Mouse (Mus musculus) thymus, postnatal 14 days (tissue): ENCODE data around the gene Aff3.

Experiments
- DNase-seq: peaks from one replicate; pipeline ENCODE4 v3.0.0; 2021

Gene Aff3

DNA sequence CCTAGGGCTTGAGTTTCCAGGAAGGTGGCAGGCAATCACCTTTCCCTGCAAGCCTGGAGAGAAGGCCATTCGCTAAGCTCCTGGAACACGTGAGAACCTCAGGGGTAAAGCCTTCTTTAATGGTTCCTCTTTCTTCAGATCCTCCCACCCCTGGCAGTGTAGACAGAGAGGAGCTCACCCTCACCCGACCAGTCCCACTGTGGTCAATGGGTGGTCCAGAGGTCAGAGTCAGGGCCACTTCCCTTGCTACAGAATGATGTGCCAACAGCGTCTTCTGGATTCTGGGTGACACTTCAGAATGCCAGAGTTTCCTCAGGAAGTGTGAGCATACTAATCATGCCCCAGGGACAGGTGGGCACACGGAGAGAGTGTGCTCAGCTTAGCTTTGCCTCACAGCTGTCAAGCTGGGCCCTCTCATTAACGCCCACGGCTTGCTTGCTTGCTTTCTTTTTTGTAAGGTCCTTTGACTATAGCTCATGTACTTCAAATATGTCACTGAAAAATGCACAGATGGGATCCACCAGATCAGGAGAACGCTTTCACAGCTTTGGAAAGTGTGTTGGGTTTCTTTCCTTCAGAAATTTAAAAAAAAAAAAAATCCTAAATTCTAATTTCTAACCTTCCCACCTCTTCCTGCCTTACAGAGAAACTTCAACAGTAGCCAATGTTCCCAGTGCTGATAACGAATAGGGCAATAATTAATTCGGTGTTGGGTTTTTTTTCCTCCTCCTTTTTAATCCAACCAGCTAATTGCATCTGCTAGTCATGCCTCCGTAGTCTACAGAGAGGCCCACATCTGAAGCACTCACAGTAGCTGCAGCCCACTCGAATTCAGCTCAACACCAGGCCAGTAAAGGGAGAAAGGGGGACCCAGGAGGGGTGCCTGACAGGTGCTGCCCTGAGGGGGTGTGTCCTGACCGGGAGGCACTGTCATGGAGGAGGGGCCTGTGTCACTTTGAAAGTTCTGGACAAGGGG, 235.8 kb downstream of the Aff3 start:
- no peak for DNase-seq

DNA sequence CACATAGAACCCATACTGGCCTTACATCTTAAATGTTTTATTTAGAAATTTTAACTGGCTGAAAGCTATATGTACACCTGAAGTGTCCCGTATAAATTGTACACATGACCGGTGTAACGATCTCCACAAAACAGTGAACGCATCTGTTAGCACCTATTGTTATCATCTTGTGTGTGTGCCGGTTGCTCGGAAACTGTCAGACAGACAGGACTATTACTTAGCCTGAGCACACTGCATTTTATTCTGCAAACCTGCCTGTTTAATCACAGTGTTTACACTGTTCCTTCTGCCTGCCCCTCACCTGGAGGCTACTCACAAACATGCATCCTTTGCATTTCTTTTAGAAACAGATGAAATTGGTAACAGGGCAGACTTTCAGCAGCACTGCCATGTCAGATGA, 241.8 kb downstream of the Aff3 start:
- DNase-seq: no peak

DNA sequence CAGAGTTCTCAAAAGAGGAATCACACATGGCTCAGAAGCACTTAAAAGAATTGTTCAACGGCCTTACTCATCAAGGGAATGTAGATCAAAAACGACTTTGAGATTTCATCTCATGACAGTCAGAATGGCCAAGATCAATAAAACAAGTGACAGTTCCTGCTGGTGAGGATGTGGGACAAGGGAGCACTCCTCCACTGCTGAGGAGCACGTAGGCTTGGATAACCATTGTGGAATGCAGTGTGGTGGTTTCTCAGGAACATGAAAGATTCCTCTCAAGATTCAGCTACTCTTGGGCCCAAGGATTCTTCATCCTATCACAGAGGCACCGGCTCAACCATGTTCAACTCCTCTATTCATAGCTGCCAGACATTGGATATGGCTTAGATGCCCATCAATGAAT, 245.4 kb downstream of the Aff3 start:
- DNase-seq: no peak

DNA sequence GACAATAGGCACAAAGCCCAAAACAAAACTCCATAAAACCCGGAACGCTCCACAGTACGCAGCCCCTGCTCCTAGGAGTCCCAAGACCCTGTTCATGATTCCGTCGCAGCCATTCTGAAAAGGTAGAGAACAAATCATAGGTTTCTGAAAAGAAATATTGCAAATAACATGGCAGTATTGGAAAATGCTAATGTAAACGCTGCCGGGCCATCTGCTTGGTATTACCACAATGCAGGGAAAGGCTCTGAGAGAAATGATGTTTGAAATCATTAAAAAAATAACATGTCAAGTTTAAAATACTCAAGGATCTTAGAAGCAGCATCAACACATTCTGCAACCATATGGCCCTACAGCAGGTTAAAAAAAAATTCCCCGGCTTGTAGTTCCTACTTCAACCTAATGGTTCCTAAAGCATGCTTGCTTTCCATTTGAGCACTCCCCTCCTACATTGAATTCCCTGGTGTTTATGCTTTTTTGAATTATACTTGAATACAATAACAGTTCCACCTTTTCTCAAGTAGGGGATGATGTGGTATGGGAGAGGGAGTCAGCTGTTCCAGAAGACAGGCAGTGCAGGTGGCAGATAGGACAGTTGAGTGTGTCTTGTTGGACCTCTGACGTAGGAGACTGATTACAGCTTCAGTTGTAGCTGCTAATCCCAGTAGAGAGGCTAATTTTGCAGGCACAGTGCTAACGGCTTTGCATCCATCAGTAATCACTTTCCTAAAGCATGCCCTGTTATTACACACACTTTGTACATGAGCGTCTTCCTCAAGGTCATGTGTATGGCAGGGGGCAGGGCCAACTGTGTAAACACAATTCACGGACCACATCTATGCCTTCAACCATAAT, 246.3 kb downstream of the Aff3 start:
- DNase-seq: no peak

DNA sequence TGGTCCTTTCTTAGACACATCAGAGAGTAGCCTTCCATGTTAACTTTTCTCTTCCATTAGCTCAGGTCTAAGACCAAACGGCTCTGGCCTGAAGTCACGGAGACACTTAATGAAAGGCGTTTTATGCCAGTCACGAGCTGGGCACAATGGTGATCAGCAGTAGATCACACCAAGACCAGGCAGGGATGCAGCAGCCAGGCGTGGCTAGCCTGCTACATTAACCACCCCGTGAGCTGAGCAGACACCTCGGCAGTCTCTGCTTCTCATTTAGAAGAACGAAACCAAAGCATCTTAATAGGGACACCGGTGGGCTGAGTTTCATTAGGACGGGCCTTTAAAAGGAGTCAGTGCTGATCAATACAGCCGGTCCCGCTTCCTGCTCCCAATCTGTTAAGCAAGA, 247.6 kb downstream of the Aff3 start:
- no peak for DNase-seq

DNA sequence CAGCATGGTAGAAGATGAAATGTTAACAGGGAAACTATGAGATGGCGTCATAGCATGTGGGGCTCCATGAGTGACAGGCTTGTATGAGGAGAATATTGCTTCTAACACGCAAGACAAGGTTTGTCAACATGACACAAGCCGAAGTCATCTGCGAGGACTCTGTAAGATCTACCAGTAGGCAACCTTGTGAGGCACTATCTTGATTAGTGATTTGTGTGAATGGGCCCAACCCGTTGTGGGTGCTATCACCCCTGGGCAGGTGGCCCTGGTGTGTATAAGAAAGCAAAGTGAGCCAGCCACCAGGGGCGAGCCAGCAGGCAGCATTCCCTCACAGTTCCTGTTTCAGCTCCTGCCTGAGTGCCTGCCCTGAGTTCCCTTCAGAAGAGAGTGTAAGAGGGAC, 249.2 kb downstream of the Aff3 start:
- DNase-seq: no peak

DNA sequence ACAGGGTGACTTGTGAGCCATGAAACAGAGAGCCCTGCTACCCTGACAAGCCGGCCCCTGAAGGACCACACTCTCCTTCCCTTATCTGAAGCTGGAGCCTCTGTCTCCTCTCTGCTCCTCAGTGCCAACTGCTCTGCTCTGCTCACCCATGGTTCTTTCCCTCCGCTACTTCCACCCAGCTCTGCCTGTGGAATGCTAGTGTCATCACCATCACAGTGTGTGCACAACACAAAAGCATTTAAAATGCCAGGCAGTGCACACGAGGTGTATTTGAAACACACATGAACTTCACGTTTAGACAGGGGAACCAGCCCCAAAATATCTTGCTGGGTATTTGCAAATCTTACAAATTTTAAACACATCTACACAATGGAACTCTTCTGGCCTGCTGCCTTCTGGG, 253.6 kb downstream of the Aff3 start:
- no peak for DNase-seq

DNA sequence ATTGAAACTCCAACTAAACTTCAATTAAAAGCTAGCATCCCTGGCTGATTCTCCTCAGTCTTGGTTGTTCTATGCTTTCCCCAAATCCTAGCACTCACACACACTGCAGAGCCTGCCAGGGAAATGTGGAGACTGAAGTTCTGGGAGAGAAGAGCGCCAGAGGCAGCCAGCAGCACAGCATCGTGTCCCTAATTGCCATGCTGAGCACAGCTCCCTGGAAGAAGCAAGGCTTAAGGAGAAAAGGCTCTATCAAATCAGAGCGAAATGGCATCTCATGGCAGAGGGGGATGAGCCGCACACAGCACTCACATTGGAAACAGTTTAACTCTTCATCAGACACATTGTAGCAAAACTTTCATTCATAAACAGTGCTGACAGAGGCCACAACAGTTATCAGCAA, 254.3 kb downstream of the Aff3 start:
- no peak for DNase-seq

DNA sequence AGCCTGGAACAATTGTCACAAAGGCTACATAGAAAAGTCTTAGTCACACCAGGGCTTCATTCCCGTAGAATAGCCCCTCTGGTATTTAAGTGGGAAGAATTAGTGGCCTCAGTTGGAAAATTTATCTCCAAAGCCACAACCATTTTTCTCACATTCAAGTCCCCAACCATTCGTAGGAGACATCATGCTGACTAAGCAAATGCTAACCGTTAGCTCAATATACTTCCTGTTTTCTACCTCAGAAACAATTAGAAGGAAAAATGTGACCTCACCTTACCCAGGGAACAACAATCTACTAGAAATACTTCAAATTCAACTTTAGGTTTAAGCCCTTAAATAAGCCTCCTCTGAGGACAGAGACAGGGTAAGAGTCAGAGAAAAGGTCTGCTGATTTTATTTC, 256.5 kb downstream of the Aff3 start:
- no peak for DNase-seq

DNA sequence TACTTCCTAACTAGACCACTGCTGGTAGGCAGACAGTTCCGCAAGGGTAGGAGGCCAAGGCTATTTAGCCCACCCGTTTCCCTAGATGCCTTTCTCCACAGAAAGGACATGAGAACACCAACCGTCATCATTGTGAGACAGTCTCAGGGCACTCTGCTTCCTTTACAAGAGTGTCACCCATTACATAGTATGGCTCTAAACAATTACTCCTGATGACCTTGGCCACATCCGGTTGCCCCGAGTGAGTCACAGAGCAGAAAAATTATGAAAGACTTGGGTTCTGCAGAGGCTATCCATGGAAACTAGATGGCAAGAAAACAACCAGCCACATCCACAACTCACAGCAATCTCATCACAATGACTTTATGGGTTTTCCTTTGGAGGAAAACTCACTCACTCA, 261.0 kb downstream of the Aff3 start:
- no peak for DNase-seq

DNA sequence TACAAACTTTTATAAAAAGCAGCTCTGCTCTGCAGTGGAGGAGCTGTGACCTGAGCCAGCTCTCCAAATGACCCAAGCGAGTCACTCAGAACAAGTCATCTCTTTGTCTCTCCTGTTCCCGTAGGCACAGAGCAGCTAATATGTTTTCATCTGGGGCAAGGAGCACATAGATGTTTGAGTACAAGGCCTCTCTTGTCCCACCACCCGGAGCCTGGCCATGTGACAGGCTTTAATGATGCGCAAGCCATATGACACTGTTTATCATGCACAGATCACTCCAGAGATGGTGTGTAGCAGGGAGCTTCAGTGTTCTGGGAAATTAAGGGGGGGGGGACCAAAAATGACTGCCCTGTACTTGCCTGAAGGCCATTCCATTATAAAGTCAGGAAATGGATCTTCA, 262.9 kb downstream of the Aff3 start:
- no peak for DNase-seq

DNA sequence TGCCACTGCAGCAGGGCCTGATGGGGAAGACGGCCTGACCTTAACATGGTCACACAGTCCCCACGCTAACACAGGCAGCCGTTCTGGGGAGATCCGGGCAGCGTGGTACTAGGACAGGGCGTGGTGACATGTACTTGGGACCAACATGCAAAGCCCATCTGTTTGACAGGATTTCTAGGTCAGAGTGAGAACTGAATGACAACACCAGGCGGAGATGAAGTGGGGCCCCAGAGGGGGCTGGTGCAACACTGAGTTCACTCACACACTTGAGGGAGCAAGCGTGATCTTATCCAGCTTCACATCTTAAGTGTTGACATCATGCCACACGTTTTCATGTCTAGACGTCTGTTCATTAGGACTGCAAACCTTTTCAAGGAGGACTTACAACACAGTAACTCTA, 265.5 kb downstream of the Aff3 start:
- DNase-seq: peak; percentile 71

DNA sequence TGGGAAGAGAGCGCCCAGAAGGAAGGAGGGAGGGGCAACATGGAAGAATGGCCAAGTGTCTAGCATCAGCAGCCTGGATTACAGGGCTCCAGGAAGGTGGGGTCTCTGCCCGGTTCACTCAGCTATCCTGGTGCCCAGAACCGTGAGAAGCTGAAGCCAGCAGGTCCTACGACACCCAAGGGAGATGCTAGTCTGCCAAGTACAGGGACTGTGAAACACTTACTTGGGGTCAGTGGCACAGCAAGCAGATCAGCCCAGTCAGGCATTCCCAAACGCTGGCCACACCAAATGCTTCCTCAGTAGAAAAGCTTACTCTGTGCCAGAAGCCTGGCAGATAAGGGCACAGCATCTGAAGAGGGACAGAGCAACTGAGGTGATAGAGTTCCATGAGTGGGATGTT, 266.2 kb downstream of the Aff3 start:
- DNase-seq: peak; percentile 23

DNA sequence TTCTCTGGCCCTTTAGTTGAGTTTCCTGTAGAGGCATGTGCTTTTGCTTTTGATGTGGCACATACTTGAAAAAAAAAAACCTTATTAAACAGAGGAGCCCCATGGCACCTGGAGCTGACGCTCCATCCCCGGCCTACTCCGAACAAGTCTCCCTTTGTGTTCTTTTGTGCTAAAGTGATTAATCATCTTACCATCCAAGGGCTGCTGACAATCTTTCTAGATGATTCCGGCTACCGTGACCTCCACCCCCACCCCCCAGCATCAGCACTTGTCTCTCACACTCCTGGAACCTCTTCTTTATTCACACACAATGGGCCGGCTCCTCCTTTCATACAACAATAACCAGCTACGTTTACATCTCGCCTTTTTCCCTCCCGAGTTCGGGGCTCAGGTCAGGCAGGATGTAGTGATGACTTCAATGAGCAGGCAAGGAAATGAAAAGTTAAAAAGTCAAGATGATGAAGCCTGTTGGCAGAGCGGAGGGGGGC, 269.5 kb downstream of the Aff3 start:
- DNase-seq: peak; percentile 62

DNA sequence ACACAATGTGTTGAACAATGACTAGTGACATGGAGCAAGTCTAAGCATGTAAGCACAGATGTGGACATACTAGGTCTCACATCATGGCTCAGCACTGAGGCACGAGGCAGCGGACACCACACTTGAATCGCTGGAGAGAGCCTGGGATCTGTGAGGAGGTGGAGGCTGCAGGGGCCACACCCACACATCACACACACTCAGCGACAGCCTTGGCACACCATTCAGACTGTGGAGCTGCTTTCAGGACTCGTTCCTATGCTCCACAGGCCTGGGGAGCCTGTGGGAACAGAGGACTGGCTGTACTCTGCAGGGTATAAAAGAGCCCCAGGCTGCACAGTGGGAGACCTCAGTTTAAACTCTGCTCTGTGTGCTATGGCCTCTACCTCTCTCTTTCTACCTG, 270.3 kb downstream of the Aff3 start:
- peak; percentile 18 for DNase-seq

DNA sequence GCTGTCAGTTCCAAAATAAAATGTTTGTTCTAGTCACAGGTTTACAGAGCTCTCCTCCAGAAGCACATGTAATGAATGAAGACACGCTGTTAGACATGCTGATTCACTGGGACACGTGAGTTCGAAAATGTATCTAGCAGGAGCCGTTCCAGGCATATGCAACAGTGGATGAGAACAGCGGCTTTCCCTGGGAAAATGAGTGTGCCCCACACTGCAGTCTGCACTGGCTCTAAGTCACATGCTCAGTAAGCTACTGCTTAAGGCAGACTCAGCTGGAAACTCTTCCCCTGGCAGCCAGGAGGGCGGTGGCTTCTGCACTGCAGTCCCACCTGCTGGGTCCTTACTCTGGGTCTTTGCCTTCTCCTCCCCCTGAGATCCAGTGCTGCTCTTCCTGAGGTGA, 271.2 kb downstream of the Aff3 start:
- DNase-seq: peak; percentile 61

DNA sequence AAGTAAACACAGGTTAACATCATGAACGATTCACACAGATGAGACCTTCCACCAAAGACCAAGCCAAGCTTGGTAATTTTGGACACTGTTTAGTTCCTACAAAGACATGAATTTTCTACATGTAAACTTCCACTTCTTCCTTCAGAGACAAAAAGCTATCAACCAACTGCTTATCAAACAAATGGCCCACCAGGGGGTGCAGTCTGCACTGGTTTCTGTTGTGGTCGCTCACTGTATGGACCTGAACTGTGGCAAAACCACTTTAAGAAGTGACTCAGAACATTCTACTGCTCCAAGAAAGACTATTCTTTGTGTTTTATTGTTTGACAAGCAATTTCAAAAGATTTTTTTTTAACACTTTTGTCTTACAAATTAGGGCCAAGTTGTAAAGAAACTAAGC, 271.8 kb downstream of the Aff3 start:
- DNase-seq: peak; percentile 80

DNA sequence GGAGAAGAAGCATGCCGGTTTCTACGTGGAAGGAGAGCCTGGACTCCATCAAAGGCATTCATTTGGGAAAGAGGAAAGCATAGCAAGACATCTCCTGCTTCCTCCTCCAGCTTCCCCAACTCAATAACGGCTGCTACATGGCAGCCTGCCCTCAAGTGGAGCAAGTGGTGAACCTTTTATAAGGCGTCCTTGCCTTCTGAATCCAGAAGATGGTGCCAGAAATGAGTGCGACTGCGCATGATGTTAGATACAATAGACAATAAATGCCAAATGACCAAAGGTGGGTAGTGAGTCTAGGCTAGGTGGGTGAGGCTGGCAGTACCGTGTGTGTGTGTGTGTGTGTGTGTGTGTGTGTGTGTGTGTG, 273.9 kb downstream of the Aff3 start:
- no peak for DNase-seq

DNA sequence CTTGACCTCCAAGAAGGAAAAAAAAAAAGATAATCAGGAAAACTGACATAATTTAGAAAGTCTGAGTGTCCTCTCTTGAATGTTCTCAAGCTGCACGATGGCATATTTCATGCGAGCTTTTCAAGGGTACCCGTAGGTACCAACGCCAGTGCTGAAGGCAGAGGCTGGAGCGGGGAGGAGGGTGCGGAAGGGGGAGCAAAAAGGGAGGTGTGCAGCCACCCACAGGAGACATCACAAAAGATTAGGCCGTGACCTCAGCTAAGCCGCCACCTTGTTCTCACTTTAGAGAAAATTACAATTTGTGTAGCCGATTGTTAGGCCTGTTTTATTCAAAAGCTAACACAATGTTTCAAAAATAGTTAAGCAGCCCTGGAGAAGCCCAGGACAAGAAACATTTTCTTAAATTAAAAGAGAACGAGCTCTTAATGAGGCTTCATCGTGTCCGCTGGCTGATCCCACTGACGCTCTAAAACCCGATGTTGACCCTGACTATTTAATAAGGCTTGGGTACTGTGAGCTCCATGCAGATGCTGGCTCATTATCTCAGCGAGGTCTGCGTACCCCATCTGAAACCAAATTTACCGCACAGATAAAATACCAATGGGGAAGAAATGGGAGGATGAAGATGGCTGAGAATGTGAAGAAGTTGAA, 274.4 kb downstream of the Aff3 start:
- DNase-seq: no peak

DNA sequence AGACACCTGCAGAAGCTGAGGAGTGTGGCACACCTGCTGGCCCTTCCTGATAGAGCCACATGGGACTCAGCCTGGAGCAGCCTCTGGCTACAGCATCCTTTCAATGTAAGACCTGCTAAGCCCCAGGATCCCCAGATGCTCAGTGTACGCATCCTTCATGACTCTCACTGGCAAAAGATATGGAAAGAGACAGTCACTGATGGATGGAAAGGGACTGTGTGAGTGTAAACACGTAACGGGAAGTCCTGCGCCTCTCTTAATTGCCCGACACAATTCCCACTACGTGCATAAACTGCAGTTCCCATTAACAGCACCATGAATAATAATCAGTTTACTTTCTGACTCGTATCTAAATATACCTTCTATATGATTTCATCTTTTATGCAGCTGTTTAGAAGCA, 275.2 kb downstream of the Aff3 start:
- DNase-seq: no peak

DNA sequence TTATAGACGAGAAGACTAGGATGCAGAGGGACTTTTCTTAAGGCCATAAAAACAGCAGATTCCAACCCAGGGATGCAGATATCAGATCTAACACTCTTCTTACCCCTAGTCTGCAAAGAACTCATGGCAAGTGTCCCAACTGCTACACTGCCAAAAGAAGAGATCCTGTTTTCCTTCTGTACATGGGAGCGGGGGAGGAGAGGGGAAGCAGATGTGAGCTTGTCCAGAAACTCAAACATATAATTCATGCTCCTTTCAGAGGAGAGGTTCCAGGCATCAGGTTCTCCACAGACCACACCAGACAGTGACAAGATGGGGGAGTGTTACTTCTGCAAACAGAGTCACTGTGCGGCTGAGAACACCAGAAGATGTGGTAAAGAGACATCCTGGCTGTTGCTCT, 276.3 kb downstream of the Aff3 start:
- DNase-seq: no peak

DNA sequence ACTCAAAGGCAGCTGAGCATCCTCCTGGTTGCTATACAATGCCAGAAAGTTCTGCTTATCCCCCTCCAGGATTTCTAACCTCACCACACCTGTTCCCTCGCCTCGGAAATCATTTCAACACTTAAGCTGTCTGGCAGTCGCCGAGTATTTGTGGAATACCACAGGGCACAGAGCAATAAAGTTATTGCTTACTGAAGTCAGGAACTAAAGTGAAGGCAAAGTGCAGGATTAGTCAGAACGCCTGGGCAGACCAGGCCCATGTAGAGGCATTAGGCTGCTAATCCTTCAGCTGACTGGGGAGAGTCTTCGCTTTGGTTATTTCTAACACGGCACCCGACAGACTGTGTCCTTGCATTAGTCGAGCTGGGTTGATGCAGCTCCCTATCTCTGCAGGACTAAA, 277.3 kb downstream of the Aff3 start:
- DNase-seq: no peak

DNA sequence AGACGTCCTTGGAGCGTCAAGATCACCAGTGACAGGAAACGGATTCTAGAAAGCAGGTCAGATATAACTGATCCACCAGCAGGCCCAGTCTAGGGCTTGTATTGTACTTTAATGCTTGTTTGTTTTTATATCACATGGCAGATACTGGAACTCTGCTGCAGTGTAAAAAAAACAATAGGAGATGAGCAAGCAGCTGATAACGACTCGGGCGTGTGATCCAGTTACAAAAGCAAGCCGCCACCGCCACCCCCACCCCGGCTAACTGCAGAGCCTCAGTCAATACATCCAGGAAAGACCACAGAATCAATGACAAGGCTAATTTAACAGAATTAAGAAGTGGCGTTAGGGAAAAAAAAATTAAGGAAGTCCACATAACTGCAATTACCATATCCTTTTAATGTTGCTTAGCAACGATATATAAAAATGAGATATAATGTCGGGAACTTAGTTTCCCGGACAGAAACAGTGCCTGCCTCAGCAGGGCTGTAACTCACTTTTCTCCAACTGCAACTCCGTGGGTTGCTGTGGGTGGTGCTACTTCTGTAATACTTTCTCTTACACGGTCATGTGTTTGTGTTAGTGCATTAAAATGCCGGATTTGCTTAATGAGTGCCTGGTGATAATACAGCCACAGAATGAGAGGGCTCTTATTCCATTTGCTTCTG, 280.2 kb downstream of the Aff3 start:
- DNase-seq: no peak
